8 mouse cellular contexts compared by ENCODE assay signal in the genomic region with DNA sequence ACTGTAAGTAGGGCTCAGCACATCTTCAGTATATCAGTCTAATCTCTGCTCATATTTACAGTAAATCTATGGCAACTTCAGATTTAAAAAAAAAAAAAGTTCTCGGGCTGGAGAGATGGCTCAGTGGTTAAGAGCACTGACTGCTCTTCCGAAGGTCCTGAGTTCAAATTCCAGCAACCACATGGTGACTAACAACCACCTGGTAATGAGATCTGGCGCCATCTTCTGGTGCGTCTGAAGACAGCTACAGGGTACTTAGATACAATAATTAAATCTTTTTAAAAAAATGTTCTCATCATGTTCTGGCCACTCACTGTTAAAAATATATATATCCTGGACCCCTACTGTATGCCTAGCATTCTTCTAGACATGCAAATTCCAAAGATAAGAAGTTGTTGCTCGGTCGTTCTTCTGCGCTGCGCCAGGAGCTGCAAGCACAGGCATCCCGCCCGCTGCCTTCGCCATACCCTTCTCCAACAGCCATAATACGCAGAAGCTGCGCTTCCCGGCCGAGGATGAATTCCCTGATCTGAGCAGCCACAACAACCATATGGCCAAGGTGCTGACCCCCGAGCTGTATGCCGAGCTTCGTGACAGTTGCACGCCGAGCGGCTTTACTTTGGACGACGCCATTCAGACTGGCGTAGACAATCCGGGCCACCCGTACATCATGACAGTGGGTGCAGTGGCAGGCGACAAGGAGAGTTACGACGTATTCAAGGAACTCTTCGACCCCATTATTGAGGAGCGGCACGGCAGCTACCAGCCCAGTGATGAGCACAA. TPM values are rescaled to one million over a fixed set of nuclear protein-coding genes. Genes with fewer than 3 reads are reported as not detected.
A peak's percentile ranks its signal among the peaks of the same experiment; 100 is the strongest.
DNase-seq lines count a peak whose midpoint lies in the region; ATAC-seq and TF ChIP-seq lines count a peak whose summit lies in the region.

No protein-coding gene starts in this region.

- no peaks in the 10 kb centered on the region for H3K36me3 ChIP-seq in forebrain, embryonic 11.5 days (ENCODE audit: control insufficient read depth, insufficient read depth, low read length)
- no peaks in the 10 kb centered on the region for H3K36me3 ChIP-seq in hindbrain, embryonic 12.5 days
- no peaks in the 10 kb centered on the region for H3K36me3 ChIP-seq in midbrain, embryonic 15.5 days (replicated peaks)

- TF ChIP-seq POLR2A in cerebellum, adult 2 months (IDR thresholded peaks at IDR 0.05; ENCODE audit: borderline replicate concordance, insufficient read depth, low read length), result no peak

- H3K9ac ChIP-seq in forebrain, embryonic 11.5 days (ENCODE audit: low read length), result no peak overlapping the region
- H3K9ac ChIP-seq in hindbrain, embryonic 12.5 days, result peak overlapping the region; percentile 27; the same call in 1 of the 2 replicates
- H3K9ac ChIP-seq in midbrain, embryonic 15.5 days, result no peak overlapping the region

- no peaks in the 10 kb centered on the region for H3K4me1 ChIP-seq in cerebellum, adult 2 months (ENCODE audit: control insufficient read depth, insufficient read depth, low read length)
- H3K4me1 ChIP-seq in forebrain, embryonic 11.5 days (replicated peaks; ENCODE audit: control insufficient read depth, insufficient read depth, low read length), result no peaks in the 10 kb centered on the region
- peaks cover 6% of the 10 kb centered on the region; the same call in 1 of the 2 replicates for H3K4me1 ChIP-seq in hindbrain, embryonic 12.5 days
- peaks cover 5% of the 10 kb centered on the region; the same call in 1 of the 2 replicates for H3K4me1 ChIP-seq in midbrain, embryonic 15.5 days

- peak overlapping the region; percentile 43 for H3K4me2 ChIP-seq in forebrain, embryonic 11.5 days (ENCODE audit: low read depth, low read length, severe bottlenecking)
- peak overlapping the region; percentile 56 for H3K4me2 ChIP-seq in hindbrain, embryonic 12.5 days (replicated peaks)
- peak overlapping the region; percentile 51 for H3K4me2 ChIP-seq in midbrain, embryonic 15.5 days

- H3K4me3 ChIP-seq in cerebellum, adult 2 months (replicated peaks; ENCODE audit: insufficient read depth, low read depth, low read length), result peak overlapping the region; percentile 29
- peak overlapping the region; percentile 22 for H3K4me3 ChIP-seq in forebrain, embryonic 11.5 days (ENCODE audit: low read depth, low read length)
- H3K4me3 ChIP-seq in hindbrain, embryonic 12.5 days, result peak overlapping the region; percentile 33
- peak overlapping the region; percentile 29 for H3K4me3 ChIP-seq in midbrain, embryonic 15.5 days

- ATAC-seq in activated CD4-positive, CD25-positive, alpha-beta regulatory T cell, adult 4 months, result peak; percentile 47
- 0 out of 2 replicates have a peak, but pooled peaks have one; percentile 21 for ATAC-seq in forebrain, embryonic 11.5 days (replicated peaks; ENCODE audit: low FRiP score)
- ATAC-seq in hindbrain, embryonic 12.5 days (ENCODE audit: low FRiP score), result no peak; the same call in 1 of the 2 replicates
- ATAC-seq in midbrain, embryonic 15.5 days (replicated peaks), result peak; percentile 65

- 17% methylated on average over 32 of the region's 32 CpGs for WGBS in cerebellum, adult 2 months
- WGBS in forebrain, embryonic 11.5 days, result 22% methylated on average over 32 of the region's 32 CpGs
- WGBS in hindbrain, embryonic 12.5 days, result 22% methylated on average over 32 of the region's 32 CpGs
- 27% methylated on average over 32 of the region's 32 CpGs for whole genome bisulfite sequencing in midbrain, embryonic 15.5 days

- peak in 1 of 2 experiments; percentile 11 for DNase-seq in cerebellum, adult 2 months
- no peak for DNase-seq in cerebellum, adult 9-11 months
- peak; percentile 57 for DNase-seq in forebrain, embryonic 11.5 days (ENCODE audit: low spot score)
- peak; percentile 49 for DNase-seq in liver
- DNase-seq in thymus, postnatal 4 days, result peak; percentile 74

- H3K27ac ChIP-seq in cerebellum, adult 2 months (ENCODE audit: insufficient read depth, low read length), result no peak overlapping the region
- H3K27ac ChIP-seq in forebrain, embryonic 11.5 days (ENCODE audit: low read depth, low read length), result no peak overlapping the region
- H3K27ac ChIP-seq in hindbrain, embryonic 12.5 days, result no peak overlapping the region
- no peak overlapping the region for H3K27ac ChIP-seq in midbrain, embryonic 15.5 days

- peak; percentile 20; the same call in 1 of the 2 replicates for TF ChIP-seq CTCF in cerebellum, adult 2 months (IDR thresholded peaks at IDR 0.05; ENCODE audit: borderline replicate concordance, insufficient read depth, low read depth, low read length)

- H3K9me3 ChIP-seq in forebrain, embryonic 11.5 days (ENCODE audit: control insufficient read depth, low read length), result no peaks in the 10 kb centered on the region
- H3K9me3 ChIP-seq in hindbrain, embryonic 12.5 days (replicated peaks), result no peaks in the 10 kb centered on the region
- no peaks in the 10 kb centered on the region for H3K9me3 ChIP-seq in midbrain, embryonic 15.5 days

- H3K27me3 ChIP-seq in cerebellum, adult 2 months (ENCODE audit: control insufficient read depth, insufficient read depth, low read length), result no peaks in the 10 kb centered on the region; the same call in 1 of the 2 replicates
- peaks cover 4% of the 10 kb centered on the region; the same call in 1 of the 2 replicates for H3K27me3 ChIP-seq in forebrain, embryonic 11.5 days (ENCODE audit: control insufficient read depth, insufficient read depth, low read length)
- H3K27me3 ChIP-seq in hindbrain, embryonic 12.5 days, result peaks cover 20% of the 10 kb centered on the region
- H3K27me3 ChIP-seq in midbrain, embryonic 15.5 days (replicated peaks), result peaks cover 21% of the 10 kb centered on the region

RNA-seq across cellular contexts. Expression of gene Cd80, which starts 27.6 kb away (rescaled TPM):
- 0.34 and 0.41 TPM in 2 replicates for polyA plus RNA-seq in cerebellum, adult 2 months (2012; rRNA removed)
- polyA plus RNA-seq in activated CD4-positive, CD25-positive, alpha-beta regulatory T cell, adult 4 months (2017; shearing (Covaris generic)), result 1 to 10 TPM; 3.8 to 4.3 TPM
- polyA plus RNA-seq in forebrain, embryonic 11.5 days (2014; fragmentation: Nextera tagmentation; extraction: Ambion mirVana), result 0.45 and 0.73 TPM in 2 replicates
- 0.64 and 0.74 TPM in 2 replicates for polyA plus RNA-seq in hindbrain, embryonic 12.5 days (2016; fragmentation: Nextera tagmentation; extraction: Ambion mirVana)
- polyA plus RNA-seq in midbrain, embryonic 15.5 days (2015; fragmentation: Nextera tagmentation; extraction: Ambion mirVana), result 0.54 and 0.75 TPM in 2 replicates

RNA-seq across cellular contexts. Expression of gene Adprh, which starts 30.5 kb away (rescaled TPM):
- 67.3 and 71.6 TPM in 2 replicates for polyA plus RNA-seq in cerebellum, adult 2 months (2012; rRNA removed)
- 10 to 100 TPM; 47.4 to 51.6 TPM for polyA plus RNA-seq in activated CD4-positive, CD25-positive, alpha-beta regulatory T cell, adult 4 months (2017; shearing (Covaris generic))
- 135 and 137 TPM in 2 replicates for polyA plus RNA-seq in forebrain, embryonic 11.5 days (2014; fragmentation: Nextera tagmentation; extraction: Ambion mirVana)
- polyA plus RNA-seq in hindbrain, embryonic 12.5 days (2016; fragmentation: Nextera tagmentation; extraction: Ambion mirVana), result 147 and 155 TPM in 2 replicates
- 152 and 161 TPM in 2 replicates for polyA plus RNA-seq in midbrain, embryonic 15.5 days (2015; fragmentation: Nextera tagmentation; extraction: Ambion mirVana)

RNA-seq across cellular contexts. Expression of gene Timmdc1, which starts 39.5 kb away (rescaled TPM):
- polyA plus RNA-seq in cerebellum, adult 2 months (2012; rRNA removed), result 19.7 and 19.9 TPM in 2 replicates
- polyA plus RNA-seq in activated CD4-positive, CD25-positive, alpha-beta regulatory T cell, adult 4 months (2017; shearing (Covaris generic)), result 10 to 100 TPM; 11.4 to 15.4 TPM
- polyA plus RNA-seq in forebrain, embryonic 11.5 days (2014; fragmentation: Nextera tagmentation; extraction: Ambion mirVana), result 30.2 and 31.3 TPM in 2 replicates
- 31.6 and 35.1 TPM in 2 replicates for polyA plus RNA-seq in hindbrain, embryonic 12.5 days (2016; fragmentation: Nextera tagmentation; extraction: Ambion mirVana)
- polyA plus RNA-seq in midbrain, embryonic 15.5 days (2015; fragmentation: Nextera tagmentation; extraction: Ambion mirVana), result 32.0 and 33.0 TPM in 2 replicates

RNA-seq across cellular contexts. Expression of gene Pla1a, which starts 50.0 kb away (rescaled TPM):
- 1.2 and 1.6 TPM in 2 replicates for polyA plus RNA-seq in cerebellum, adult 2 months (2012; rRNA removed)
- polyA plus RNA-seq in activated CD4-positive, CD25-positive, alpha-beta regulatory T cell, adult 4 months (2017; shearing (Covaris generic)), result not detected
- polyA plus RNA-seq in forebrain, embryonic 11.5 days (2014; fragmentation: Nextera tagmentation; extraction: Ambion mirVana), result 0.15 and 0.25 TPM in 2 replicates
- polyA plus RNA-seq in hindbrain, embryonic 12.5 days (2016; fragmentation: Nextera tagmentation; extraction: Ambion mirVana), result 0.30 and 0.37 TPM in 2 replicates
- polyA plus RNA-seq in midbrain, embryonic 15.5 days (2015; fragmentation: Nextera tagmentation; extraction: Ambion mirVana), result 0.42 and 0.61 TPM in 2 replicates
